8 mouse cellular contexts compared by ENCODE assay signal in genomic region chr1:73987705-73988201, GRCm38 (mm10).
DNase-seq lines count a peak whose midpoint lies in the region; ATAC-seq and TF ChIP-seq lines count a peak whose summit lies in the region.

No protein-coding gene starts in this region.

- H3K9ac ChIP-seq in liver, adult 2 months (ENCODE audit: low read depth, low read length) = no peak overlapping the region
- no peak overlapping the region for H3K9ac ChIP-seq in liver, embryonic 12.5 days
- peak overlapping the region; percentile 48; the same call in 1 of the 2 replicates for H3K9ac ChIP-seq in heart, embryonic 13.5 days

- H3K4me1 ChIP-seq in liver, adult 2 months (ENCODE audit: control insufficient read depth, insufficient read depth, low read length) = peaks cover 4% of the 10 kb centered on the region
- H3K4me1 ChIP-seq in liver, embryonic 12.5 days = no peaks in the 10 kb centered on the region
- peaks cover 23% of the 10 kb centered on the region for H3K4me1 ChIP-seq in heart, embryonic 13.5 days

- no peak overlapping the region for H3K4me3 ChIP-seq in liver, adult 2 months (ENCODE audit: insufficient read depth, low read depth, low read length)
- H3K4me3 ChIP-seq in liver, embryonic 12.5 days = no peak overlapping the region
- H3K4me3 ChIP-seq in heart, embryonic 13.5 days = no peak overlapping the region

- no peaks in the 10 kb centered on the region for H3K27me3 ChIP-seq in liver, adult 2 months (ENCODE audit: control insufficient read depth, insufficient read depth, low read length)
- H3K27me3 ChIP-seq in liver, embryonic 12.5 days (replicated peaks) = no peaks in the 10 kb centered on the region
- no peaks in the 10 kb centered on the region for H3K27me3 ChIP-seq in heart, embryonic 13.5 days (replicated peaks)

- H3K4me2 ChIP-seq in liver, embryonic 12.5 days = no peak overlapping the region
- no peak overlapping the region for H3K4me2 ChIP-seq in heart, embryonic 13.5 days

- no peaks in the 10 kb centered on the region for H3K9me3 ChIP-seq in liver, embryonic 12.5 days (replicated peaks)
- no peaks in the 10 kb centered on the region for H3K9me3 ChIP-seq in heart, embryonic 13.5 days

- H3K36me3 ChIP-seq in liver, adult 2 months (ENCODE audit: control insufficient read depth, insufficient read depth, low read length) = peaks cover 56% of the 10 kb centered on the region
- peaks cover 77% of the 10 kb centered on the region for H3K36me3 ChIP-seq in liver, embryonic 12.5 days
- peaks cover 85% of the 10 kb centered on the region for H3K36me3 ChIP-seq in heart, embryonic 13.5 days

- no peak for TF ChIP-seq CTCF in liver, adult 2 months (IDR thresholded peaks at IDR 0.05; ENCODE audit: low read depth, low read length)

- no peak for TF ChIP-seq POLR2A in liver, adult 2 months (IDR thresholded peaks at IDR 0.05; ENCODE audit: extremely low read depth, insufficient read depth, low read length)

- no peak for ATAC-seq in liver, embryonic 12.5 days
- ATAC-seq in heart, embryonic 13.5 days (ENCODE audit: extremely low read depth, insufficient number of reproducible peaks, low FRiP score, low TSS enrichment) = no peak
- ATAC-seq in frontal cortex, adult (ENCODE audit: low TSS enrichment) = no peak
- ATAC-seq in megakaryocyte progenitor cell, adult 5-6 weeks (replicated peaks; ENCODE audit: poor library complexity) = no peak
- ATAC-seq in cerebellum, adult (ENCODE audit: insufficient number of reproducible peaks, low FRiP score, low TSS enrichment) = no peak

- no peaks in the 10 kb centered on the region; the same call in 1 of the 2 replicates for H3K79me2 ChIP-seq in liver, adult 2 months (ENCODE audit: control insufficient read depth, insufficient read depth, low read length)

- peak overlapping the region; percentile 11 for H3K27ac ChIP-seq in liver, adult 2 months (replicated peaks; ENCODE audit: insufficient read depth, low read depth, low read length)
- no peak overlapping the region for H3K27ac ChIP-seq in liver, embryonic 12.5 days
- H3K27ac ChIP-seq in heart, embryonic 13.5 days (replicated peaks) = peak overlapping the region; percentile 69

- no peak for DNase-seq in liver, adult 2 months (ENCODE audit: extremely low read depth, low read depth, low spot score)
- peak; percentile 58 for DNase-seq in kidney, postnatal 10 days
- DNase-seq in lung, postnatal 4 days = peak; percentile 75 to 89

- WGBS in liver, adult 2 months = 66% methylated on average over 9 of the region's 9 CpGs
- WGBS in liver, embryonic 12.5 days (ENCODE audit: insufficient replicate concordance) = 26% methylated on average over 8 of the region's 9 CpGs
- WGBS in heart, embryonic 13.5 days = 52% methylated on average over 8 of the region's 9 CpGs
